Mouse (Mus musculus) hindbrain, postnatal 0 days (tissue): Measurements from ENCODE around the gene Fignl1. TPM values are rescaled to one million over a fixed set of nuclear protein-coding genes. Genes with fewer than 3 reads are reported as not detected.

Experiments
- ATAC-seq: fragments of 200-750 bp; cut with Nextera tagmentation; 2 replicates; pipeline ENCODE4 v1.8.0; 2017; ENCODE audit warnings: mild to moderate bottlenecking, moderate TSS enrichment, moderate library complexity
- DNase-seq: peaks from one replicate; pipeline ENCODE4 v3.0.0-alpha.2; 2015; ENCODE audit warnings: low spot score
- H3K27ac ChIP-seq: fragments of 300-500 bp; sonication (generic); 2 replicates; pipeline ENCODE4 v1.5.1; 2014; ENCODE audit warnings: mild to moderate bottlenecking
- H3K27me3 ChIP-seq: fragments of 300-500 bp; sonication (generic); 2 replicates; pipeline ENCODE4 v1.6.1; 2014; ENCODE audit warnings: low read length, mixed read lengths; ENCODE audit not compliant: insufficient read depth
- H3K36me3 ChIP-seq: fragments of 300-500 bp; sonication (generic); 2 replicates; pipeline ENCODE4 v1.6.1; 2014; ENCODE audit warnings: low read length, mixed read lengths; ENCODE audit not compliant: insufficient read depth
- H3K4me1 ChIP-seq: fragments of 300-500 bp; sonication (generic); 2 replicates; pipeline ENCODE4 v1.6.1; 2014; ENCODE audit warnings: antibody characterized with exemption, low read length, mixed read lengths; ENCODE audit not compliant: insufficient read depth
- H3K4me2 ChIP-seq: fragments of 300-500 bp; sonication (generic); 2 replicates; pipeline ENCODE4 v1.6.1; 2014; ENCODE audit warnings: low read depth, mild to moderate bottlenecking, low read length, moderate library complexity, mixed read lengths
- H3K4me3 ChIP-seq: fragments of 300-500 bp; sonication (generic); 2 replicates; pipeline ENCODE4 v1.5.1; 2014; ENCODE audit warnings: low read length
- H3K9ac ChIP-seq: fragments of 300-500 bp; sonication (generic); replicated peaks from 2 replicates; pipeline ENCODE4 v1.6.1; 2014; ENCODE audit warnings: mild to moderate bottlenecking, low read length, moderate library complexity, mixed read lengths
- H3K9me3 ChIP-seq: fragments of 300-500 bp; sonication (generic); 2 replicates; pipeline ENCODE4 v1.6.1; 2016; ENCODE audit warnings: low read length, mixed read lengths
- CTCF ChIP-seq: IDR thresholded peaks from 2 replicates; pipeline ENCODE4 v1.5.1; 2016; ENCODE audit warnings: antibody characterized with exemption, control low read depth, low read depth
- WGBS: fragments of 180-500 bp; shearing (Covaris S2); extraction: QIAGEN DNeasy Blood & Tissue Kit; methylation state at CpG from one replicate; pipeline ENCODE4 v1.1.7; 2014; 5-methylcytosine and 5-hydroxymethylcytosine counted together
- polyA plus RNA-seq: library from polyadenylated mRNA; unstranded; fragments of >200 nt; fragmentation: Nextera tagmentation; extraction: Ambion mirVana; gene quantifications from 2 replicates; pipeline ENCODE4 v1.2.1, GENCODE M21; 2015
- total RNA-seq: library from RNA; depleted of rRNA; stranded (reverse); fragments of >200 nt; gene quantifications from 2 replicates; pipeline ENCODE4 v1.2.3, GENCODE M21; 2014

The Fignl1 gene
- total and polyA plus RNA-seq, 2 experiments from 2014 or later: 7.0 to 11.3 TPM

DNA sequence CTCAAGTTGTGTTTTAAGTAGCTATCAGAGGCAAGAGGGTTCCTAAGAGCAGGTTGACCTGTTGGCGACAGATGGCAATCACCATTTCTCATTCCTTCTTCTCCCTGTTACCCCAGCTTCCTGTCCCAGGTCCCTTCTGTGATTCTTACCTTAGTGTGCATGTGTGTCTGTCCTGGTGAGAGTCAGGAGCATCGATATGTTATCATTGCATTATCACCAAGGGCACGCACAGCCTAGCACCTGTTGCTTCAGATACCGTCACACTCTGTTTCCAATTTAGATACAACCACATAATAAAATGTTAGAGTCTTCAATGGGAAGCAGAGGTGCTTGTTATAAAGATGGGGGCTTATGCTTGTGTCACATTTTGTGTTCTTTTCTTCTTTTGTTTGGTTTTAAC is 36.6 kb downstream of the Fignl1 start:
- ATAC-seq (no peak), DNase-seq (no peak)
- Histone ChIP-seq H3K9ac (no peak overlapping the region), H3K36me3 (no peaks in the 10 kb centered on the region), H3K4me1 (no peaks in the 10 kb centered on the region), H3K27ac (no peak overlapping the region), H3K4me2 (no peak overlapping the region), H3K9me3 (no peaks in the 10 kb centered on the region), H3K4me3 (no peak overlapping the region), H3K27me3 (no peaks in the 10 kb centered on the region)
- WGBS: 94% methylated on average over 4 of the region's 4 CpGs
- no peak for TF ChIP-seq CTCF

DNA sequence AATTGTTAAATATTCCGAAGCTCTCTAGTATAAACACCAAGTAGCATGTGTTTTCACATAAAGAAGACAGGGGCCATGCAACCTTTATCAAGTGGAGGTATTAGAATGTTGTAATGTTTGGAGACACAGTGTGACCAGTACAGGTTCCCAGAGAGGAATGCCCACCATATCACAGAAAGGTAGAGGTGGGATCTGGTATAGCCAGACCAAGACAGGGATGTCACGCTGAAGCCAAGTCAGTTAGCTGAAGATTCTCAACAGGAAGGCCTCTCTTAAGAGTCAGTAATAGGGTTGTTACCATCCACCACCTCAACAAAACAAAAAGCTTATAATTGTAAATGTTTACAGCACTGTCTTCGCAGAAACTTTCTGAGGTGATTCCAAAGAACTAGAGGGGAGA is 38.1 kb downstream of the Fignl1 start:
- ATAC-seq: no peak

DNA sequence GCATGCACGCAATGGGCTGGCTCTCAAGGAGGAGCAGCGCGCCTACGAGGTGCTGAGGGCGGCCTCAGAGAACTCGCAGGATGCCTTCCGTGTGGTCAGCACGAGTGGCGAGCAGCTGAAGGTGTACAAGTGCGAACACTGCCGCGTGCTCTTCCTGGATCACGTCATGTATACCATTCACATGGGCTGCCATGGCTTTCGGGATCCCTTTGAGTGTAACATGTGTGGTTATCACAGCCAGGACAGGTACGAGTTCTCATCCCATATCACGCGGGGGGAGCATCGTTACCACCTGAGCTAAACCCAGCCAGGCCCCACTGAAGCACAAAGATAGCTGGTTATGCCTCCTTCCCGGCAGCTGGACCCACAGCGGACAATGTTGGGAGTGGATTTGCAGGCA is 39.5 kb downstream of the Fignl1 start:
- Histone ChIP-seq H3K9ac (no peak overlapping the region), H3K4me1 (no peaks in the 10 kb centered on the region), H3K27me3 (no peaks in the 10 kb centered on the region), H3K36me3 (no peaks in the 10 kb centered on the region), H3K4me2 (no peak overlapping the region), H3K9me3 (no peaks in the 10 kb centered on the region), H3K4me3 (no peak overlapping the region), H3K27ac (no peak overlapping the region)
- no peak for TF ChIP-seq CTCF
- WGBS: 96% methylated on average over 20 of the region's 20 CpGs
- ATAC-seq: no peak
- no peak for DNase-seq

More for the DNA sequence above, 38.1 kb downstream of the Fignl1 start:
- H3K27me3 ChIP-seq: no peaks in the 10 kb centered on the region
- no peak overlapping the region for H3K27ac ChIP-seq
- no peak overlapping the region for H3K4me2 ChIP-seq
- no peak for DNase-seq
- H3K9me3 ChIP-seq: no peaks in the 10 kb centered on the region
- no peak overlapping the region for H3K9ac ChIP-seq
- H3K4me1 ChIP-seq: no peaks in the 10 kb centered on the region
- TF ChIP-seq CTCF: no peak
- H3K36me3 ChIP-seq: no peaks in the 10 kb centered on the region
- H3K4me3 ChIP-seq: no peak overlapping the region
- 93% methylated on average over 3 of the region's 3 CpGs for WGBS

DNA sequence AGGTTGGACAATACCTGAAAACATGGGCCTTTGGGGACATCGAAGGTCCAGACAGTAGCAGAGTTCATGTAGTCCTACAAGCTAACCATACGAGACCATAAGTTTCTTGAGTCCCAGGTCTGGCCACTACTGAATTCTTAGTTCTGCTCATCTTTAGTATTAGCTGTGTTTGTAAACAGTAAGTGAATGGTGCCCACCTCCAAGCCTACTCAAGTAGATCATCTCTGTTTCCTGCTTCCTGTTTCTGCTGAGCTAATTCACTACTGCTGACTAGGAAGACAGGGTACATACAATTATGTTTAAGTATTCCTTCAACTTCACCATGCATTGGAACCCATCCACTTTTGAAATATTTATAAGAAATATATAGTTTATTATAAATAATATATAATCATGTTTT is 40.7 kb downstream of the Fignl1 start:
- WGBS: 89% methylated on average over 2 of the region's 2 CpGs
- H3K27me3 ChIP-seq: no peaks in the 10 kb centered on the region
- no peak overlapping the region for H3K27ac ChIP-seq
- no peaks in the 10 kb centered on the region for H3K4me1 ChIP-seq
- no peak overlapping the region for H3K4me3 ChIP-seq
- DNase-seq: no peak
- no peak for ATAC-seq
- no peaks in the 10 kb centered on the region for H3K9me3 ChIP-seq
- H3K9ac ChIP-seq: no peak overlapping the region
- no peaks in the 10 kb centered on the region for H3K36me3 ChIP-seq
- TF ChIP-seq CTCF: no peak
- H3K4me2 ChIP-seq: no peak overlapping the region

DNA sequence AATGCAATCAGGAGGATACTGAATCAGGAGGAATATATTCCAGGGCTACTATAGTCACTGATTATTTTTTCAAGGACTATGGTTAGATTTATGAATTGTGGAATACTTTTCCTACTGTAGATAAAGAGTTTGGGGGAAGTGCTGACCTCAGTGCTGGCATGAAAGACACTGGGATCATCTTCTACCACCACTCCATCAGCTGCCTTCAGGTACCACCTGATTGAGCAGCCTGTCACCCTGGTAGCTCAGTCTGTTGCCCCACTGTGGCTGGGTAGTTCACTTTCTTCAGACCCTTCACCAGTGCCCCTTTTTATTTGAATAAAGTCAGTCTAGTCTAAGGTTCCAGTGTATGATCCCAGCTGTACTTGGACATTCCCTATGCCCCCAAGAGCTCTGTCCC is 42.0 kb downstream of the Fignl1 start:
- no peak overlapping the region for H3K9ac ChIP-seq
- TF ChIP-seq CTCF: no peak
- ATAC-seq: no peak

DNA sequence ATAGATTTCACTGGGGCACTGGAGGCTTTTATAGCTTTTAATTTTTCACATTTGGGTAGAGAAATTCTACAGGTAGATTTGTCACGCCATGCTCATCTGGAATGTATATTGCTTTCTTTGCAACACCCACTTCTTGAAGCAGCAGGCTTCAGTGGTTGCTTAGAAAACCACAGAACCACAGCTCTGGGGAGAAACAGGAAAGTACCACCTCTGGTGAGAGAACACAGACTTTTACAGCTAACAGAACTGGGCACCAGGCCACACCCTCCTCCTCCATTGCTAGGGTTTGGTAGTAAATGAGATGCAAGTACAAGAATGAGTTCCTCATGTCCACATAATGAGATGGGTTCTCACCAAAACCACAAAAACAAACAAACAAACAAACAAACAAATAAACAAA is 42.7 kb downstream of the Fignl1 start:
- no peaks in the 10 kb centered on the region for H3K9me3 ChIP-seq
- no peak overlapping the region for H3K4me2 ChIP-seq
- H3K4me3 ChIP-seq: no peak overlapping the region
- ATAC-seq (no peak), DNase-seq (no peak)
- H3K27me3 ChIP-seq: no peaks in the 10 kb centered on the region
- no peaks in the 10 kb centered on the region for H3K4me1 ChIP-seq
- TF ChIP-seq CTCF: no peak
- 92% methylated on average over 1 of the region's 1 CpGs for WGBS
- H3K9ac ChIP-seq: no peak overlapping the region
- H3K36me3 ChIP-seq: no peaks in the 10 kb centered on the region
- H3K27ac ChIP-seq: no peak overlapping the region

More for the DNA sequence above, 42.0 kb downstream of the Fignl1 start:
- H3K27me3 ChIP-seq: no peaks in the 10 kb centered on the region
- H3K36me3 ChIP-seq: no peaks in the 10 kb centered on the region
- DNase-seq: no peak
- no peak overlapping the region for H3K4me2 ChIP-seq
- no peaks in the 10 kb centered on the region for H3K4me1 ChIP-seq
- H3K27ac ChIP-seq: no peak overlapping the region
- H3K4me3 ChIP-seq: no peak overlapping the region
- no peaks in the 10 kb centered on the region for H3K9me3 ChIP-seq

DNA sequence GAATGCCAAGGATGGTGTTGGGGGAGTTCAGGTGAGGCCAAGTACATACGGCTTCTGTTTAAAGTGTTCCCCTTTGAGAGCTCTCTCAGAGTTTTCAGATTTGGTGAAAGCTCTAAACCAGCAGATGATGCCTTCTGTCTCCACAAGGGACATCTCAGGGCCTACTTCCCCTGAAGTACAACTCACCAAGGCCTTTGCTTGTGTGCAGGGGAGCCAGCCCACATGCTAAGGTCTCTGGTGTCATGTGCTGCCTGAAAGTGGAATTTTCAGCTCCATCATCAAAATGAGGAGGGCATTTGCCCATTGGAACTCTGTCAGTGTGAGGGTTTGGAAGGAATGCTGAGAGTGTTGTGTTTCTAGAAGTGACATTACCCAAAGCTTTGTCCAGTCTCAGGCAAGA is 43.3 kb downstream of the Fignl1 start:
- no peak overlapping the region for H3K27ac ChIP-seq
- no peak overlapping the region for H3K9ac ChIP-seq
- H3K36me3 ChIP-seq: no peaks in the 10 kb centered on the region
- TF ChIP-seq CTCF: no peak
- H3K9me3 ChIP-seq: no peaks in the 10 kb centered on the region
- WGBS: 84% methylated on average over 1 of the region's 1 CpGs
- H3K4me2 ChIP-seq: no peak overlapping the region
- H3K27me3 ChIP-seq: no peaks in the 10 kb centered on the region
- ATAC-seq (no peak), DNase-seq (no peak)
- H3K4me1 ChIP-seq: no peaks in the 10 kb centered on the region
- no peak overlapping the region for H3K4me3 ChIP-seq
